Mouse (Mus musculus) myocyte (in vitro differentiated cells): ENCODE results near the gene Hpgds. TPM values are rescaled to one million over a fixed set of nuclear protein-coding genes. Genes with fewer than 3 reads are reported as not detected.

ENCODE experiments used
- H3K27me3 ChIP-seq: one replicate; pipeline ENCODE4 v1.6.1; 2011; ENCODE audit not compliant: control insufficient read depth, insufficient read depth, insufficient read length
- H3K36me3 ChIP-seq: one replicate; pipeline ENCODE4 v1.6.1; 2011; ENCODE audit not compliant: control insufficient read depth, insufficient read depth
- H3K4me2 ChIP-seq: one replicate; pipeline ENCODE4 v1.6.1; 2011; ENCODE audit warnings: low read depth, control low read depth
- H3K4me3 ChIP-seq: one replicate; pipeline ENCODE4 v1.5.1; 2011; ENCODE audit warnings: mild to moderate bottlenecking, control low read depth, moderate library complexity
- H3K79me2 ChIP-seq: one replicate; pipeline ENCODE4 v1.6.1; 2011; ENCODE audit not compliant: control insufficient read depth, insufficient read depth
- H3ac ChIP-seq: one replicate; pipeline ENCODE4 v1.6.1; 2011; ENCODE audit not compliant: control insufficient read depth, insufficient read length
- CEBPB ChIP-seq: IDR thresholded peaks from 2 replicates; pipeline ENCODE4 v1.6.1; 2011; ENCODE audit warnings: mild to moderate bottlenecking, moderate library complexity; ENCODE audit not compliant: poor library complexity, insufficient read depth, severe bottlenecking
- E2F4 ChIP-seq: IDR thresholded peaks from one replicate; pipeline ENCODE4 v1.6.1; 2011; ENCODE audit warnings: mild to moderate bottlenecking, control low read depth, moderate library complexity; ENCODE audit not compliant: insufficient read depth
- MAX ChIP-seq: IDR thresholded peaks from one replicate; pipeline ENCODE4 v1.6.1; 2011; ENCODE audit warnings: low read depth, mild to moderate bottlenecking, control low read depth
- MYOD1 ChIP-seq, 3 experiments: IDR thresholded peaks; one replicate each; pipeline ENCODE4 v1.6.1; 2011; ENCODE audit warnings: control low read depth in 2 of 3, low read depth in 2 of 3, mild to moderate bottlenecking in 2 of 3, moderate library complexity in 1 of 3; ENCODE audit not compliant: insufficient read length in 2 of 3, control insufficient read depth in 1 of 3
- MYOG ChIP-seq, 3 experiments: IDR thresholded peaks; one replicate each; pipeline ENCODE4 v1.6.1; 2011; ENCODE audit warnings: control low read depth in 2 of 3, low read depth in 2 of 3, mild to moderate bottlenecking in 2 of 3; ENCODE audit not compliant: insufficient read length in 2 of 3, control insufficient read depth in 1 of 3, insufficient read depth in 1 of 3
- POLR2A ChIP-seq: IDR thresholded peaks from one replicate; pipeline ENCODE4 v1.6.1; 2011; ENCODE audit warnings: low read depth, mild to moderate bottlenecking, control low read depth, moderate library complexity; ENCODE audit not compliant: insufficient read length
- POLR2AphosphoS2 ChIP-seq: IDR thresholded peaks from one replicate; pipeline ENCODE4 v1.6.1; 2011; ENCODE audit warnings: low read depth, control low read depth; ENCODE audit not compliant: insufficient read length
- REST ChIP-seq: IDR thresholded peaks from one replicate; pipeline ENCODE4 v1.6.1; 2011; ENCODE audit warnings: mild to moderate bottlenecking, control low read depth, moderate library complexity; ENCODE audit not compliant: insufficient read depth, insufficient read length
- SRF ChIP-seq: IDR thresholded peaks from one replicate; pipeline ENCODE4 v1.6.1; 2011; ENCODE audit warnings: low read depth; ENCODE audit not compliant: control insufficient read depth, insufficient read length
- TCF12 ChIP-seq: IDR thresholded peaks from one replicate; pipeline ENCODE4 v1.6.1; 2011; ENCODE audit warnings: mild to moderate bottlenecking, control low read depth; ENCODE audit not compliant: poor library complexity, insufficient read depth, severe bottlenecking
- TCF3 ChIP-seq: IDR thresholded peaks from one replicate; pipeline ENCODE4 v1.6.1; 2011; ENCODE audit warnings: low read depth, control low read depth; ENCODE audit not compliant: insufficient read length
- USF1 ChIP-seq: IDR thresholded peaks from one replicate; pipeline ENCODE4 v1.6.1; 2011; ENCODE audit warnings: low read depth, mild to moderate bottlenecking, control low read depth, moderate library complexity
- polyA plus RNA-seq: library from polyadenylated mRNA; unstranded; fragments of >200 nt; fragmentation: generic; extraction: Trizol; gene quantifications from one replicate; pipeline ENCODE4 v1.2.1, GENCODE M21; 2012; ENCODE audit warnings: missing spikeins

Gene Hpgds
- polyA plus RNA-seq, 1 experiment: 0.04 TPM

DNA sequence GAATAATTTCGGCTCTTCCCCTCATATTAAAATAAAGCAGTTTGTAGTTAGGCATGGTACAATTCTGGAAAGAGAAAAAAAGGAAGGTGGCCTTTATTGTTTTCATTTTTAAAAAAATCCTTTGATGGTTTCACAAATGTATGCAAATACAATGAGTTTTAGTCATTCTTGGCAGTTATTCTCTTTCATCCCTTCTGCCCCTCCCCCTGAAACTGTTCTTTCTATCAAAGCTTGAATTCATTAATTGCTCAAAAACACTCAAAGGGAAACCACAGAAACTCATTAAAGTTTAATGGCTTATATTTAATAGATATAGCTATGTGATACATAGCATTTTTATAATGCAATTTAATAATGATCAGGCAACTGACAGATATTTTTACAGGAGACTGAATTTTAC, 6.5 kb downstream of the Hpgds start:
- Histone ChIP-seq H3K4me2 (no peak overlapping the region), H3ac (no peak overlapping the region), H3K36me3 (no peaks in the 10 kb centered on the region), H3K79me2 (no peaks in the 10 kb centered on the region), H3K4me3 (no peak overlapping the region), H3K27me3 (no peaks in the 10 kb centered on the region)
- no peak for TF ChIP-seq REST
- no peak for TF ChIP-seq MYOD1 (IDR thresholded peaks at IDR 0.05; ENCODE audit: control insufficient read depth in 1 of 3, insufficient read length in 2 of 3, low read depth in 2 of 3)

DNA sequence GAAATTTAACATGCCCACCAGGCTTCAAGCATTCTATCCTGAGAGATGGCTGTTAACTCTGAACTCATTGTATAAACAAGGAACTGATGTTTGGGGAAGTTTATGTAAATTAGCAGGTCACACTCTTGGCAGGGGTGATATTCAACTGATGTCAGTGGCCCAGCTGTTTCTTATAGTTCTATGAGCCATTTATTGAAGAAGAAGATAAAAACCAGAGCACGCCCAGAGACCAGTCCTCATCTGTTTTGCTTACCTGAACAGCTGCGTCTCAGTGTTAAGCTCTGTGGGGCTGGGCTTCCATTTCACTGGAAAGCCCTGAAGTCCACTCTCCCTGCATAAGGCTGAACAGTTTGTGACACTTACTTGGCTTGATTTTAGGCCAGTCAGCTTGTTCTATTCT, 6.9 kb downstream of the Hpgds start:
- Histone ChIP-seq H3K79me2 (no peaks in the 10 kb centered on the region), H3K4me2 (no peak overlapping the region), H3K36me3 (no peaks in the 10 kb centered on the region), H3K27me3 (no peaks in the 10 kb centered on the region), H3K4me3 (no peak overlapping the region), H3ac (no peak overlapping the region)
- no peak for TF ChIP-seq USF1
- no peak for TF ChIP-seq CEBPB
- no peak for TF ChIP-seq TCF3
- TF ChIP-seq MAX: no peak
- TF ChIP-seq MYOG (IDR thresholded peaks at IDR 0.05; ENCODE audit: control insufficient read depth in 1 of 3, insufficient read depth in 1 of 3, insufficient read length in 2 of 3, low read depth in 2 of 3): no peak
- TF ChIP-seq SRF: no peak
- TF ChIP-seq MYOD1 (IDR thresholded peaks at IDR 0.05; ENCODE audit: control insufficient read depth in 1 of 3, insufficient read length in 2 of 3, low read depth in 2 of 3): no peak
- TF ChIP-seq POLR2AphosphoS2: no peak
- no peak for TF ChIP-seq TCF12
- TF ChIP-seq REST: no peak
- TF ChIP-seq POLR2A: no peak
- no peak for TF ChIP-seq E2F4

DNA sequence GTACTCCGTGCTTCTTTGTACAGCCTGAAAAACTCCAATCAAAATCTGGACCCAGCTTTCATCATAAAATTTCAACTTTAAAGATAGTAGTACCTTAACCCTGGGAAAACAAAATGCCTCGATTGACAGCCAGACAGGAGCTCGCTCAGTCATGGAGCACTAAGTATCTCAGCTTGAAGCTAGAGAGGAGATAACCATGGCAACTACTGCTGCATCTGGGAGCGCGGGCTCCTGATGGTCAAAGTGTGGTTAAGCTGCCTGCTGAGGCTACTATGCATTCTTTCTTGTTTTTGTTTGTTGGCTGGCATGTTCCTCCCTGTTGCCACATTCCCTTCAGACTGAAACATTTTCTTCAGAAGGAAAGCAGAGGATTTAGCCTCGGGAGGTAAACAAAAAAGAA, 12.3 kb downstream of the Hpgds start:
- Histone ChIP-seq H3K4me3 (no peak overlapping the region), H3K27me3 (no peaks in the 10 kb centered on the region), H3K4me2 (no peak overlapping the region), H3ac (no peak overlapping the region), H3K79me2 (no peaks in the 10 kb centered on the region), H3K36me3 (no peaks in the 10 kb centered on the region)
- TF ChIP-seq MAX (no peak), REST (no peak), MYOD1 (IDR thresholded peaks at IDR 0.05; ENCODE audit: control insufficient read depth in 1 of 3, insufficient read length in 2 of 3, low read depth in 2 of 3) (no peak), USF1 (no peak), TCF12 (no peak), TCF3 (no peak), POLR2A (no peak), SRF (no peak)

DNA sequence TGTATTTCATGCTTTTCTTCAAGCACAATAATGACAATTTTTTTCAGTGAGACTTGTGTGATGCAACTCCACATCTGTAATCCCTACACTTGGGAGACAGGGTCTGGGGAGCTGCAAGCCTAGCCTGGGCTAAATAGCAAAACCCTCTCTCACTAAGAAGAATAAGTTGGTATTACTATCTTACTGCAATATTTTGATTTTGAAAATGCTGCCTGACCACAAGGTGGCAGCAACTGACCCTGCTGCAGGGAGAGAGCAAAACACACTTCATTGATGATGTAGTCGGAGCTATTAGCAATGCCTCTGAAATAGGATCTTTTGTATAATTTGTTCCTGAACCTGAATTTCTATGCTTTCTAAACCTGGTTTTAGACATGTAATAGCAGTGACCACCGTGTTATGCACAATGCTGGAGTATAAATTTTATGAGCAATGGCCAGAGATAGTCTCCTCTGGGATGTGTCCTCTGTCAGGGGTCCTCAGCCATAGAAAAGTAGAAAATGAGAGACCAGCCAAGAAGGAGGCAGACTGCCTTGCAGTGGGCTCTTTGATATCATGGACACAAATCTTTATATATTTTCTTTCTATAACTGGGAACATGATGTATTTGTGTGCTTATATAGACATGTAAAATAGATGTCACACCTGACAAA, 18.5 kb downstream of the Hpgds start:
- Histone ChIP-seq H3ac (no peak overlapping the region), H3K27me3 (no peaks in the 10 kb centered on the region), H3K4me2 (no peak overlapping the region), H3K79me2 (no peaks in the 10 kb centered on the region), H3K4me3 (no peak overlapping the region), H3K36me3 (no peaks in the 10 kb centered on the region)
- no peak for TF ChIP-seq POLR2AphosphoS2
- no peak for TF ChIP-seq REST
- TF ChIP-seq USF1: no peak
- no peak for TF ChIP-seq TCF3
- no peak for TF ChIP-seq TCF12
- TF ChIP-seq E2F4: no peak
- TF ChIP-seq CEBPB: no peak
- no peak for TF ChIP-seq MAX
- no peak for TF ChIP-seq SRF
- no peak for TF ChIP-seq MYOD1 (IDR thresholded peaks at IDR 0.05; ENCODE audit: control insufficient read depth in 1 of 3, insufficient read length in 2 of 3, low read depth in 2 of 3)
- no peak for TF ChIP-seq POLR2A
- TF ChIP-seq MYOG (IDR thresholded peaks at IDR 0.05; ENCODE audit: control insufficient read depth in 1 of 3, insufficient read depth in 1 of 3, insufficient read length in 2 of 3, low read depth in 2 of 3): no peak

DNA sequence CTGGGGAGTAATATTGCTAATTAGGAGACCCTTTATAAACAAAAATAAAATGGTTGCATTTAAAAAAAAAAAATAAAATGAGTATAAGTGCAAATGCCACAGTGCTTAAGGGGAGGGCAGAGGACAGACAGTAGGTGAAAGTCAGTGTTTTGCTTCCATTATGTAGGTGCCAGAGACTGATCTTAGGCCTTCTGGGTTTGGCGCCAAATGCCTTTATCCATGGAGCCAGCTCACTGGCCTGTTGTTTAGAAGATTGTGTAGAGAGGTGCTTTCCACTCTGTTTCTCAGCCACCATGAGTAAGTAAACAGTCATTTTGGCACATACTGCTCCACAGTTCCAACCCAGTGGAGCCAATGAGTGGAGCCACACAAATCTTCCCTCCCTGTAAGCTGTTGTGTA, 27.2 kb downstream of the Hpgds start:
- H3K27me3 ChIP-seq: no peaks in the 10 kb centered on the region
- TF ChIP-seq REST: no peak
- TF ChIP-seq MAX: no peak
- no peak for TF ChIP-seq POLR2A
- no peak for TF ChIP-seq SRF
- TF ChIP-seq E2F4: no peak
- TF ChIP-seq TCF12: no peak
- no peak for TF ChIP-seq POLR2AphosphoS2
- no peaks in the 10 kb centered on the region for H3K79me2 ChIP-seq
- H3ac ChIP-seq: no peak overlapping the region
- H3K36me3 ChIP-seq: peaks cover 41% of the 10 kb centered on the region
- no peak overlapping the region for H3K4me3 ChIP-seq
- H3K4me2 ChIP-seq: no peak overlapping the region
